Mouse (Mus musculus) kidney, postnatal 4 days (tissue): ENCODE data around the gene Suds3.

Experiments used
- DNase-seq, 2 experiments: peaks; one replicate each; pipeline ENCODE4 v3.0.0; 2021; ENCODE audit warnings: mixed read lengths in 2 of 2

Suds3 gene

DNA sequence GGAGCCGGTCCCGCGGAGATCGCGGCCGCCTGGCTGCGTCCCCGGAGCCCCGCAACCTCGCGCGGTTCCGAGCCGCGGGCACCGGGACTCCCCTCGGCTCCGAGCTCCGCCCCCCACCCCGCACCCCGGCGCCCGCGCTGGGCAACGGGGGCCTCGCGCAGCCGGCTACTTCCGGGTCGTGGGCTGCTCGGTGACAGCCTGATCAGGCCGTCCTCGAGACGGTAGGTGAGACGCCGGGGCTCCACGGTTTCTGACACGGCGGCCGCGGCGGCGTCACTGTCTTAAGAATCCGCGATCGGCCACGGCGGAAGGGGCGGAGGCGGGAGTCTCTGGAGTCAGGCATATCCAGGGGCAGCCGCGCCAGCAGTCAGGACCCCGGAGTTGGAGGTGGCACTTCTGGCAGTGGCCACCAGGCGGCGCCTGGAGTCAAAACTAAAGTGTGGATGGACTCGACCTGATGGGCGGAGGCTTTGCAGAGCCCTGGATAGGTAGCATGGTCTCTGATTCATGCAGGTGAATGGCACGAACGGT lies at the start of gene Suds3:
Gene Suds3, minus strand, starts transcription at position 278 of the 531 bp plus-strand sequence.
- DNase-seq = peak; percentile 97

DNA sequence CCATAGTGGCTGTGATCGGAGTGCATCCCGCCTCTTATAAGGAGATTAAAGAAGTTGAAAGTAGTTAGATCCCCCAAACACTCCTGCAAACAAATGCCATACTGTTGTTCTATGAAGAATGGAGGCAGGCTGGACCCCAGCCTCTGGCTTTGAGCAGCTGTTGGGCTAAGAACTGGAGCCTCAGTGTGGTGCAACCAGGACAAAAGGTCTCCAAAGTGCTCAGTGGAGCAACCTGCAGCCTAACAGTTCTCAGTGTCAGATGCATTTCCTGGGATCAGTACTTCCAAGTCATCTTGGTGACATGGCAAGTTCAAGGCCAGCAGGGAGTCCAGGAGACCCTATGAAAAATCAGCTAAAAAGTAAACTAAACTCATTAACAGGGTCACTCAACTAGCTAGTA lies 49.0 kb upstream of the Suds3 start:
- no peak for DNase-seq

- DNase-seq = no peak
Observed at GRCm38 (mm10) chr5:117164516-117164915, 48.6 kb upstream of the Suds3 start.

DNA sequence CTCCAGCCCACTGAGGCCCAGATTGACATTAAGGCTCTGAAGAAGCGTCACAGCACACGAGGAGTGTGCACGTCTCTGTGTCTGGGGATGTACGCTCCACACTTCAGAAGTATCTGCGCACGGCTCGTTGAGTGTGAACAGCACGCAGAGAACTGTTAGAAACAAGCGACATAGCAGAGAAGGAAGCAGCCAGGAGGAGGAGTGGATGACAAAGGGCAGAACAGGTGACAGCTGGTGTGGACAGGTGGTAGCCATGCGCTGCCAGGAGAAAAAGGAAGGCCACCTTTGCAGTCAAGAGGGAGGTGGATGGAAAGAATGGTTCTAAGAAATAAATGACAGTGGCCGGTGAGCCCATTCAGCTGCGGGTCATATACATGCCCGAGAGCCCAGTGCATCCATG lies 47.9 kb upstream of the Suds3 start:
- no peak for DNase-seq

GRCm38 (mm10) chr5:117160499-117160898 lies 44.6 kb upstream of the Suds3 start:
- no peak for DNase-seq

- no peak for DNase-seq
Observed at GRCm38 (mm10) chr5:117159805-117160291, 43.9 kb upstream of the Suds3 start.

- peak in 1 of 2 experiments; percentile 18 for DNase-seq
Observed at GRCm38 (mm10) chr5:117159326-117159725, 43.4 kb upstream of the Suds3 start.

DNA sequence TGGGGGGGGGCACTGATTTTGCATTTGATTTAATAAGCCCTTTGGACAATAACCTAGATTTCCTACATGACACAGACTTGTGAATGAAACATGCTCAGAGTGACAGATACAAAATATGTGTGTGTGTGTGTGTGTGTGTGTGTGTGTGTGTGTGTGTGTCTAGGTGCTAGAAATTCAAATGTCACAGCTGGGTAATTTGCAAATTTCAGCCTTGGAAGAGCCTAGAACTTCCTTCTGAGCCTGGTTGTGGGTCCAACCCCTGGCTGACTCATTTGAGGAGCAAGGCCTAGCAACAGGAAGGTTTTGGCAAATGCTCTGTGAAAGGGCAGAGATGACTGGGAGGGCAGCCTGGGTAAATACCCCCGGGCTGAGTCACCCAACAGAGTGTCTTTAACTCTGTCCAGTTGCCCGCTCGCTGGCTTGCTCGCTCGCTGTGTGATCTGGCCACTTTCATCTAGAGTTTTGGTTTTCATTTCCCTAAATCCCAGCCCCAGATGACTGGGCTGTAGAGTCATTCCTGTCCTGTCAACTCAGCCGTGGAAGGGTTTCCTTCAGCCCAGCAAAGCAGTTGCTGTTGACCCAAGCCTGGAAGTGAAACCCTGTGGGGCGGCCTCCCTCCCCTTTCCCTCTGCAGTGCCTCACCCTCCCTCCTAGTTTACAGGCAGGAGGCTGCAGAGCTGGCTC lies 42.6 kb upstream of the Suds3 start:
- peak; percentile 43 to 55 for DNase-seq

DNA sequence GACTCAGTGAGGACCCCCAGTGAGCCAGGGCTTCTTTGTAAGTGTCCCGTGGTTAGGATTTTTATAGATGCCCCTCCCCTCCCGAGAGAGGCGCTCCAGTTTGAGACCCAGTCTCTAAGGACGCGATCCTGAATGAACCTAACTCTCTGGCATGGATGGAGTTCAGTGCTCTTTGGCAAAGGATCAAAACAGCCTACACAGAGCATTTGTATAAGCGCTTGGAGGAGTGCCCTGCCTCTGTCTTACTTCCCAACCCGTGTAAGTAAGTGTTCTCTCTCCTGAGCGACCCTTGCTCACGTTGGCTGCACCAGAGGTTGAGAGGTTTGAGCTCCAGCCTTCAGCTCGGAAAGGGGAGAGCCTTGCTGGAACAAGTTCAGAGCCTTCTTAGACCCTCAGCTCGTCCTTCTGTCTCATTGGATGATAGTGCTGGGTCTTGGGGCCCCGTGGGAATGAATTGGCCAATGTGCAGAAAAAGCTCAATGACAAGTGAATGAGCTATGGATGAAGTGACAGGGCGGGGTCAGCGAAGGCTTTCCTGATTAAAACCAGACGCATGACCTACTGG lies 37.7 kb upstream of the Suds3 start:
- peak; percentile 57 to 74 for DNase-seq

DNA sequence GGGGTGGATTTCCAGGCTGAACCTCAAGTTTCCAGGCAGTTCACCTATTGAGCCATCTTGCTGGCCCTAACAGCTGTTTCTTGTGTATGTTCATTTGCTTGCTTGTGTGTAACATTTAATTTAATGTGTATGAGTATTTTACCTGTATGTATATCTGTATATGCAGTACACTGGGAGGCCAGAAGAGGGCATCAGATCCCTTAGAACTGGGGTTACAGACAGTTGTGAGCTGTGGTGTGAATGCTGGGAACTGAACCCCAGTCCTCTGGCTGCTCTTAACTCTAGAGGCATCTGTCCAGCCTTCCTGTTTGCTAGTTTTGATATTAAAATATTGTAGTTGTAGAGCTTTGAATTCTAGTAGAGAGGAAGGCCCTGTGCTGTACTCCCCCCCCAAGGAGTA lies 37.0 kb upstream of the Suds3 start:
- DNase-seq = no peak

DNA sequence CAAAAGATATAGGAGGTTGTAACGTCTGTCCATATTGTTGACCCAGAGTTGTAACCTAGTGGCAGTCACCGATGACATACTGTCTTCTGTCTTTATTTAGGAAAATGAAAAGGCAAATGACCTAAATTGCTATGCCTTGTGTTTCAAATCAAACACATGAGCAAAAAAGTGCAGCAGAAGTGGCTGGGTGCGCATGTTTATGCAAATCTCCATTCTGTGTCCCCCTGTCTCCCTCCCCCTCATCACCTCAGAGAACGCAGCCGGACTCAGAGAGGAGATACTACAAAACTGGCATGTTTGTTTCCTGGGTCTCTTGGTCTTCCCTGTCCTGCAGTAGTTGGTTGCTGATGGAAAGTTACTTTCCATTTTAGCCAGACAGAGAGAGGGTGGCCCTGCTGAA lies 34.2 kb upstream of the Suds3 start:
- no peak for DNase-seq

GRCm38 (mm10) chr5:117149054-117149942 lies 33.4 kb upstream of the Suds3 start:
- no peak for DNase-seq

DNA sequence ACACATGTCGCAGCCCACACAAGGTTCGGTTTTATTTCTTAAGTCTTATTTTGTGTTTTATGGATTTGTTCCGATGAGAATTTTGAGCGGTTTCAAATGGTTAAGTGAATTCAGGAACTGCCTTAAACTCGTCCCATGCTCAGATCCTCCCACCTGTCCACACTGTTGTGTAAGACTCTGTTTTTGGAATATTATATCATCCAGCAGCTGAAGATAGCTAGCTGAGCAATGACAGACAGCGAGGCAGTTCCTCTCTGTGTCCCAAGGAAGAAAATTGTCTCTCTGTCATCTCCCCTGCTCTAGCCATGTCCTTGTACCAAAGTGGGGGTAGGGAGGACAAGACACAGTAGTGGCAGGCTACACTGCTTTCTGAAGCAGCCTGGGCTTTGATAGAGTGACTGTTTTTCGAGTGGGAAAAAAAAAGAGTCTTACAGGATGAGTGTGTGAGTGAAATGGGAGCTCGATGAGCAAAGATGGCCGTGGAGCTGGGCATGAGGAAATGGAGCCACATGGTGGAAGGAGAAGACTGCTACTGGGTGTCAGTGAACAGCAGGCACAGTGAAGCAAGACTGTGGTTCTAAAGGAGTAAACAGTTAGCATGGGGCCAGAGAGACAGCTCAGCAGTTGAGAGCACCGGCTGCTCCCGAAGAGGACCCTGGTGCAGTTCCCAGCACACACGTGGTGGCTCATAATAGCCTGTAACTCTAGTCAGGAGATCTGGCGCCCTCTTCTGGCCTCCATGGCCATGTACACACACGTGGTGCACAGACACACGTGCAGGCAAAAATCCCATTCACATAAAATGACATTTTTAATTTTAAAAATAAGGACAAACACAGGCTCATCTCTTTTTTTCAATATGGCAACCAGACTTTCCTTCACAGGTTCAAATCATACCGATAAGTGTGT lies 31.5 kb upstream of the Suds3 start:
- no peak for DNase-seq

DNA sequence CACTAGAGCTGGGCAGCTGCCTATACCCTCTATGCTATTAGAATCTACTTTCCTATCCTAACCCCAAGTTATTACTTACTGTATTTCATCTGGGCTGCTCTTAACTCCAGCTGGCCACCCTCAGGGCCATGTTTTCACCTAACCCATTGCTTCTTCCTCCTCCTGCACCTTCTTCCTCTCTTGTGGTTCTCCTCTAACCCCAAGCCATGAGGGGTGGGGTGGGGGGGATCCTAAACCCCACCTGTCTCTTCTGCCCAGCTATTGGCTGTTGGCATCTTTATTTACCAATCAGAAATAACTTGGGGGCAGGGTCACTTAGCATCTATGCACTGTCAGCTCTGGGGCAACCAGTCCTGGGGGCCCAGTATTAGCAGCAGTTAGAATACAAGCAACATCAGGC lies 30.3 kb upstream of the Suds3 start:
- no peak for DNase-seq

GRCm38 (mm10) chr5:117143721-117144135 lies 27.8 kb upstream of the Suds3 start:
- DNase-seq = peak; percentile 58 to 66

DNA sequence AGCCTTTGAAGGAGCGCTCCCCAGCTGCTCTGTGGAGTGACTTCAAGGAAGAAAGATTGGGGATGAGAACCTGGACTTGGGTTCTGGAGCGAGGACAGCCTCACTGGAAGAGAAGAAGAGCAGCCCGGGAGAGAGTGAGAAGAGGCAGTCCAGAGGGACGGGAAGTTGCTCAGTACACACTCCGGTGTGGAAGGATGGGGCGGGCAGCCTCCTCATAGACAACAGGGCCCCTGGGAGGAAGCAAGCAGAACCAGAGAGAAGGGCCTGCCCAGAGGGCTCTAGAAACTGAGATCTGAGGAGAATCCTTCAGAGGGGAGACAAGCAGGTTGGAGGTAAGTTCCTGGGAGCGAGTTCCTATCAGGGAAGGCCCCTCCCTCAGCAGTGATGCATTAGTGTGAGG lies 24.5 kb upstream of the Suds3 start:
- DNase-seq = no peak

GRCm38 (mm10) chr5:117139822-117140221 lies 23.9 kb upstream of the Suds3 start:
- DNase-seq = no peak

GRCm38 (mm10) chr5:117138295-117138988 lies 22.5 kb upstream of the Suds3 start:
- DNase-seq = peak in 1 of 2 experiments; percentile 33

DNA sequence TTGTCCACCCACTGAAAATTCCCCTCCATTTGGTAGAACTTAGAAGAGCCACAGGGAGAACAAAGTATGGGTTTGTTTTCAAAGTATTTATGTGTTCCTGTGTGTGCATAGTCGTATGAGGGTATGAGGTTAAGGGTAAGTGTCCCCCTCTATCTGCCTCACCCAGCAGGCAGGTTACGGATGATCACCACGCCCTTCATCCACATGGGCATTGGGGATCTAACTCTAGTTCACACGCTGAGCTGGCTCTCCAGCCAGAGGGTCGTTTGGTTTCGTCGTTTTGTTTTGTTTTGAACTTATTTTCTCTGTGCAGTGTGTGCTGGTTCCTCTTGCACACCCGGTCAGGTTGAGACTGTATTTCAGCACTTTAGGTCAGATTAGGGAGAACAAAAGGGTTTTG lies 21.7 kb upstream of the Suds3 start:
- no peak for DNase-seq

DNA sequence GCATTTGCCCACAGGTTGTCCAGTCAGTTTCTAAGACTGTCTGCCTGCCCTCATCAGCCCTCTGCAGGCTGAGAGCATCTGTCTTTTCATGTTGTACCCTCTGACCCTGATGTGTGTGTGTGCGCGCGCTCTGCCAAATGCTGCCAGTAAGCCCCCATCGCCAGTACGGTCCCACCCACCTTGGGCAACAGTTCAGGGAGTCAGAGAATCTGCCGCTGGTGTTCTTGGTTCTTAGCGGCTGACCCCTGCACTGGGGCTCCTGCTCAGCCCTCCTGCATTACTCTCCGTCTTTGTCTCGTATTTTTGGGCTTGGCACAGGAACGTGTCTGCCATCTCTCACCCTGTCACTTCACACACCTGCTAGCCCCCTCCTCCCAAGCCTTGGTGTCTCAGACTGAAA lies 21.1 kb upstream of the Suds3 start:
- DNase-seq = no peak

DNA sequence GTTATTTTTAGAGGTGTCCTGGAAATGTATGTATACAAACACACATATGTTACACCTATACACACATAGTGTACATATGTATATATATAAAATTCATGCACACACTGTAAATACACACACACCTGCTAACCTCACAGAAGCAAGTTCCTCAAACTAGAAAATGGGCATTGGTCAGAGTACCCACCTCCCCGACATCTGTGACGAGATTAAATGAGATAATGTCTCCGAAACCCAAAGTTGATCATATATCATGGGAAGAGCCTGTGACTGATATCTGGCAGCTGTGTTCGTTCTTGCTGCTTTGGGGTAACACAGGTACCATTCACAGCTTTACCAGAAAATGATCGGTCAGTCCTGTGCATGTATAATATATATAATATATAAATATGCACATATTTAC lies 20.7 kb upstream of the Suds3 start:
- no peak for DNase-seq

GRCm38 (mm10) chr5:117135869-117136268 lies 20.0 kb upstream of the Suds3 start:
- peak; percentile 77 to 86 for DNase-seq
